Mouse (Mus musculus) skeletal muscle tissue, adult 2 months (tissue): ENCODE data around the gene Emc1.

Experiments
- DNase-seq: peaks from one replicate; pipeline ENCODE4 v3.0.0-alpha.2; 2012; ENCODE audit warnings: low read depth, low spot score

Gene Emc1

GRCm38 (mm10) chr4:139351931-139352711 lies at the start of gene Emc1, which contains the start of the genes Mrto4 and Ubr4:
Gene Emc1, plus strand, starts transcription at chr4:139352587.
Gene Mrto4, minus strand, starts transcription at chr4:139352576.
Gene Ubr4, plus strand, starts transcription at chr4:139352609.
- DNase-seq = peak; percentile 74

GRCm38 (mm10) chr4:139305521-139305920 lies 46.9 kb upstream of the Emc1 start:
- DNase-seq = no peak

DNA sequence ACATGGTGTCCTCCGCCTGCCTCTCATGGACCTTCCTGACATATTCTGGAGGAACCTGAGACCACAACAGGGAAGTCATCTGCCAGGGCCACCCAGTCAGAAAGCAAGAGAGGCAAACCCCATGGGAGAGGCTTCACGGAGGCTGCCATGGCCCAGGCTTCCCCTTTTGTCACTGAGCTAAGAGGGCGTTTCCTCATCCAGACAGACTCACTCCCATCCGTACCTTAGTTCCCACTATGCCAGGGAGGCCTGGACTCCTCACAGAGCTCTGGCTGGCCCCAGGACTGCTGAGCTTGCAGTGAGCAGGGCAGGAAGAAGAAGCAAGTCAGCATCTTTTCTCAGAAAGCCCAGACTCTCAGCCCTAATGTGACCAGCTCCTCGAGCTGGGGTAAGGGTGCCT lies 44.5 kb upstream of the Emc1 start:
- DNase-seq = no peak

- no peak for DNase-seq
Measured at GRCm38 (mm10) chr4:139309651-139310050, 42.7 kb upstream of the Emc1 start.

DNA sequence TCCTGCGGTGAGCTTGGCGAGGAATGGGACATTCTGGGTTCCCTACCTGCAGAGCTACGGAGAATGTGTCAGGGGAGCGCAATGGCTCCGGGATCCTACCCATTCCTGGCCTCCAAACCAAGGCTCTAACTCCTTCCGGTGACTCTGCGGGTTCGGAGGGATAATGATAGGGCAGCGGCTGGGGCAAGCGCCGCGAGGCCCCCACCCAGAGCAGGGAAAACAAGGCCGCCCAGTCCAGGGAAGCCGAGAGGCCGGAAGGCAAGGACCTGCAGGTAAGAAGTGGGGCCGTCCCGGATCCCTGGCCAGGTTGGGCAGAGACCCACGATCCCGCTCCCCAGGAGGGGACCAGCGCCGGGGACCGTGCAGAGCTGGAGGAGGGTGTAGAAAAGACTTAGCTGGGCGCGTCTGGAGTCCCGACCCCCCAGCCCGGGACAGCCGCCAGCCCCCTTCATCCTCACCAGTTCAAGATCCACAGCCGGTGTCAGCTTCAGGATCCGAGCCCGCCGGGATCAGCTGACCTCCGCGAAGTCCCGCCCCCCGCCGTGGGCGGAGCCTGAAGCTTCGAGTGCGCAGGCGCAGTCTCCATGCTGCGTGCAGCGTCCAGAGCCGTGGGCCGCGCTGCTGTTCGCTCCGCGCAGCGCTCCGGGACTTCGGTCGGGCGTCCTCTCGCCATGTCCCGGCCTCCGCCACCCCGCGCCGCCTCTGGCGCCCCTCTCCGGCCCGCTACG lies 42.1 kb upstream of the Emc1 start, which contains the start of the genes Pqlc2 and Akr7a5:
Gene Pqlc2 (minus strand): TSS at position 538 of the 728 bp plus-strand sequence.
Gene Akr7a5 (plus strand): TSS at position 574 of the 728 bp plus-strand sequence.
- peak; percentile 93 for DNase-seq

GRCm38 (mm10) chr4:139310899-139311701 lies 41.3 kb upstream of the Emc1 start:
- no peak for DNase-seq

DNA sequence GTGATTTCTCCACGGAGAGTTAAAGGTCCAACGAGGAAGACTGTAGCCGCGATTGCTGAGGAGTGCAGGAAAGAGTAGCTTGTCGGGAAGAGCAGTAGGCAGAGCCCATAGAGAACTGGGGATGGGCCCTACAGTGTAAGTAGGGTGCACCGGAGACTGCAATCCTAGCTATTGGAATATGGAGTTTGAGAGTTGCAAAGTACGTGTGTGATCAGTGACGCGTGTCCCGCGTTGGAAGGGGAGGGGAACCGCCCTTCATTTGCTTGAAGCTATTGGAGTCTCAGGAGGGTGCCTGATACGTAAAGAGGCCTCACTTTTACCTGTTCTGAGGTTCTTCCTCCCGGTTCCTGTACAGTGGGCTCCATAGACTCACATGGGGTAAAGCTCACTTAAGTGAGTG lies 40.7 kb upstream of the Emc1 start:
- DNase-seq = no peak

- DNase-seq = no peak
Measured at GRCm38 (mm10) chr4:139312632-139313031, 39.8 kb upstream of the Emc1 start.

DNA sequence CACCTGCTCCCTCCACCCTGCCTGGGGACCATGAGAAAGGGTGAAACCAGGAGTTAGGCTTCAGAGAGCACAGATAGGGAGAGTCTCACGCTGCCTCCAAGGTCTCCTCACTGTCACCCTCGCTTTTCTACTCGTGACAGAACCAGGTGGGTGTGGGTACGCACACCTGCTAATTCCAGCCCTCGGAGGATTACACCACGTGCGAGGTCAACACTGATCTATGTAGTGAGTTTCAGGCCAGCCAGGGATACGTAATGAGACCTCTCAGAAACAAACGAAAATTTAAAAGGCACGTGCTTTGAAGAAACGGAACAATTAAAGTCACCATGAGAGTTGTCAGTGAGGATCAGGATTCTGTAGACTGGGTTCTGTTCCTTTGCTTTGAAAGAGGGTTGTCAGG lies 33.9 kb upstream of the Emc1 start:
- DNase-seq = no peak

GRCm38 (mm10) chr4:139319740-139320139 lies 32.6 kb upstream of the Emc1 start:
- no peak for DNase-seq

- DNase-seq = peak; percentile 57
Measured at GRCm38 (mm10) chr4:139330605-139331004, 21.8 kb upstream of the Emc1 start.

DNA sequence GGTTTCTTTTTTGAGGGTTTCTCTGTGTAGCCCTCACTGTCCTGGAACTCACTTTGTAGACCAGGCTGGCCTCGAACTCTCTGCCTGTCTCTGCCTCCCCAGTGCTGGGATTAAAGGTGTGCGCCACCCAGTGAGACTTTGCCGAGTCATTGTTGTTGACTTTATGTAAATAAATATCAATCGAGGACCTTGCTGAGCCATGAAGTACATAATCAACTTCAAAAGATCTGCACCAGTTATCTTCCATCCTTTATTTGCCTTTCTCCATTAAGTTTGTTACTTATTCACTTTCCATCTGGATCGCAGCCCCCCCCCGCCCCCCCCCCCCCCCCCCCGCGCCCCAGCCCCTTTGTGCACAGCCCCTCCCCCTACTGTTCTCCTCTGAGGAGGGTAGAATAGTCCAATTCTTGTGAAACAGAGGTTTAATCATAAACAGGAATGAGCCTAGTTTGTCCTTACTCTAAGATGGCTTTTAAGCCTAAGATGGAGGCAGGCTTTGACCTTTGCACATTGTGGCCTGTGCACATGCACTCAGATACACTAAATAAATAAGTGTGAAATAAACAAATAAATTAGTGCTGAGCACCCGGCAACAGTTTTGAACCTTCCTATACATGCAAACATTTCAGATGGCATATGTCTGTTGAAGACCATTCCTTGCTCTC lies 17.6 kb upstream of the Emc1 start:
- no peak for DNase-seq

- DNase-seq = no peak
Measured at GRCm38 (mm10) chr4:139335507-139335906, 16.9 kb upstream of the Emc1 start.

DNA sequence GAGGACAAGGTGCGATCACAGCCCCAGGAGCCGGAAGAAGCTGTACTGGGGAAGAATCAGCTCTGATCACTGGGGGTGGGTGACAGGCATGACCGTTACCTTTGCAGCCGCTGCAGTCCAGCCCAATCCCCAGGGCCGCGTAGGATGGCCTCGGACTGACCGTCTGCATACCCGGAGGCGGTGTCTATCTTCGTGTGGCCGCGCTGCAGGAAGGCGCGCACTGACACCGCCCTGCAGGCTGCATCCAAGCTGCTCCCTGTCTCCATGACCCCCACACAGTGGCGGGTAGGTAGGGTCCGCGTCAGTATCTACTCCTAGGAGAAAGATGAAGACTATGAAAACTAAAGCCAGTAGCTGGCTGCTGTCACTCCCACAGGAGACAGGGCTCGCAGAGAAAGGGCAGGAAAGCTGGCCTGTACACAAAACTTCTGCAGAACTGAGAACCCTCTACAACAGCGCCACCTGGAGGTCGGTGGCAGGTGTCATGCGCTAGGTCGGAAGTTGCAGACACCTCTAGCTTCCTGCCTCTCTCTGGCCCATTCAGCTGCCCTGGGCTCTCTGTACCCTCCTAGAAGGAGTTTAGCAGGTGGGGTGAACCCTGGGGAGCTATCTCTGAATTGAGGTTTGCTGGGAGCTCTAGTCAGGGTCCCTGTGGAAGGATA lies 15.4 kb upstream of the Emc1 start:
- DNase-seq = peak; percentile 81

DNA sequence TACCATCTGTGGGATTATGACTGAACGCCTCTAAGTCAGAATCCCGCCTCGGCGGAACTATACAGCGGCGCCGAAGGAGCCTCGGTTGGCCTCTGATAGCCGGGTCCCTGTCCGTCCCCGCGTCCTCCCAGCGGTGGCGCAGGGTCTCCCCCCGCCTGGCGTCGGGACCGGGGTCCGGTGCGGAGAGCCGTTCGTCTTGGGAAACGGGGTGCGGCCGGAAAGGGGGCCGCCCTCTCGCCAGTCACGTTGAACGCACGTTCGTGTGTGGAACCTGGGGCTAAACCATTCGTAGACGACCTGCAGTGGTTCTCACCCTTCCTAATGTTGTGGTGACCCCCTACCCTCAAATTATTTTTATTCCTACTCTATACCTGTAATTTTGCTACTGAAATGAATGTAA lies 14.2 kb upstream of the Emc1 start:
- no peak for DNase-seq

GRCm38 (mm10) chr4:139340835-139341234 lies 11.6 kb upstream of the Emc1 start:
- DNase-seq = no peak

GRCm38 (mm10) chr4:139341556-139342233 lies 10.7 kb upstream of the Emc1 start:
- DNase-seq = no peak

GRCm38 (mm10) chr4:139343718-139344117 lies 8.7 kb upstream of the Emc1 start:
- DNase-seq = no peak

- no peak for DNase-seq
Measured at GRCm38 (mm10) chr4:139345416-139346019, 6.9 kb upstream of the Emc1 start.

- no peak for DNase-seq
Measured at GRCm38 (mm10) chr4:139352832-139353231, 445 bp downstream of the Emc1 start.
